Mouse (Mus musculus): Measurements from ENCODE around the gene Zfp451. TPM values are rescaled to one million over a fixed set of nuclear protein-coding genes. Genes with fewer than 3 reads are reported as not detected.

Gene Zfp451
- polyA plus RNA-seq, 1 experiment from 2014 or later: 25.5 TPM

DNA sequence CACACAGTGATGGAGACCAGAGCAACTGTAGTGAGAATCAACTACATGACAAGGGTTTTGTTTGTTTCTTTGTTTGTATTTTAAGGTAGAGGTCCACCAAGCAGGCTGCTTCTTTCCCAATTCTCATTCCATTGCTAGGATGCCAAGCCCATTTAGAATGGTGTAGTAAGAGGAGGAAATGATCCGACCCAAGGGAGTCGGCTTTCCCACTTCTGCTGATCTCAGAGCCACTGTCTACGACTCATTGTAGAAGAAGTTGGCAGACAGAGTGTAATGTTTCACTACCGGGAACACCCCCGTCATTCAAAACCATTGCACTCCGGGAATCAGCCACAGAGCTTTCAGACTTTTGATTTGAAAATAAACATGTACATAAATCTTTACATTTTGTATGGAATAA is 89.9 kb downstream of the Zfp451 start:
- CTCF ChIA-PET: no interaction called here
- POLR2A ChIA-PET: no interaction called here
- no peak for TF ChIP-seq CTCF (IDR thresholded peaks at IDR 0.05)
- no peak for DNase-seq (ENCODE audit: low read depth, low spot score)
- H3K27me3 ChIP-seq: no peaks in the 10 kb centered on the region
- ATAC-seq: peak; percentile 45
- in situ Hi-C loops (cut with MboI; ENCODE audit: low pct_unique_long_range_greater_than_20kb): no loop called here

DNA sequence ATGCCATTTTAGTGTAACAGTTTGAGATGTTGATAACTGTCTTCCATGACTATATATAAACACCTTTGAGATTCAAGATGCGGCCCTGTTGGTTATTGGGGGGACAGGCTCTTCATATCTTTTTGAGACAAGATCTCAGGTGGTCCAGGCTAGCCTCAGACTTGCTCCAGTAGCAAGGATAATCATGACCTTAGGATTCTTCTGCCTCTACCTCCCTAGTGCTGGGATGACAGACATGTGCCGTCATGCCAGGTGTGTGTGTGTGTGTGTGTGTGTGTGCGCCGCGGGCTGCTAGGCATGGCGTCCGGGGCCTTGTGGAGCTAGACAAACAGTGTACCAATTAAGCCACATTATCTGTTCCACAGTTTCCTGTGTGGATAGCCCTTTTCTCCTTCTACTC is 93.4 kb downstream of the Zfp451 start:
- TF ChIP-seq CTCF (IDR thresholded peaks at IDR 0.05): no peak
- CTCF ChIA-PET: interaction anchor here (1.2 kb wide), 1 partner anchor 18 kb away, joined by 4 read pairs; no protein-coding TSS in a partner anchor
- in situ Hi-C loops (cut with MboI; ENCODE audit: low pct_unique_long_range_greater_than_20kb): no loop called here
- ATAC-seq (no peak), DNase-seq (ENCODE audit: low read depth, low spot score) (no peak)
- H3K27me3 ChIP-seq: no peaks in the 10 kb centered on the region
- POLR2A ChIA-PET: no interaction called here

DNA sequence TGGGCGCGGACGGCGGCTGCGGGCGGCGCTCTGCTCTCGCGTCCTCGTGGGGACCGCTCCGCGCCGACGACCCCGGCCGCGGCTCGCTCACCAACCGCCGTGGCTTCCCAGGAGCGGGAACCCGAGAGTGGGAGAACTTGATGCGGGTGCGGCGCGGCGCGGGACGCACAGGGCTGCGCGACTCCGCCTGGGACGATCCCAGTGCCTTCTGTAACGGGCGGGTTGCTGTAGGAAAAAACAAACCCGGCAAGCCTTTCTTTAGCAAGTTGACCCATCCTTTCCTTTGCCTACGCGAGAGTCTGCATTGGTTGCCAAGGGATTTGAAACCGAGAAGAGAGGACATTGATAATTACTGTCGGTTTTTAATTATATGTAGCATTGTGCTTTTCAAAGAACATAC is 94.2 kb downstream of the Zfp451 start:
- ATAC-seq (peak; percentile 55), DNase-seq (ENCODE audit: low read depth, low spot score) (no peak)
- no peak for TF ChIP-seq CTCF (IDR thresholded peaks at IDR 0.05)
- POLR2A ChIA-PET: no interaction called here
- CTCF ChIA-PET: no interaction called here
- H3K27me3 ChIP-seq: no peaks in the 10 kb centered on the region
- in situ Hi-C loops (cut with MboI; ENCODE audit: low pct_unique_long_range_greater_than_20kb): no loop called here

DNA sequence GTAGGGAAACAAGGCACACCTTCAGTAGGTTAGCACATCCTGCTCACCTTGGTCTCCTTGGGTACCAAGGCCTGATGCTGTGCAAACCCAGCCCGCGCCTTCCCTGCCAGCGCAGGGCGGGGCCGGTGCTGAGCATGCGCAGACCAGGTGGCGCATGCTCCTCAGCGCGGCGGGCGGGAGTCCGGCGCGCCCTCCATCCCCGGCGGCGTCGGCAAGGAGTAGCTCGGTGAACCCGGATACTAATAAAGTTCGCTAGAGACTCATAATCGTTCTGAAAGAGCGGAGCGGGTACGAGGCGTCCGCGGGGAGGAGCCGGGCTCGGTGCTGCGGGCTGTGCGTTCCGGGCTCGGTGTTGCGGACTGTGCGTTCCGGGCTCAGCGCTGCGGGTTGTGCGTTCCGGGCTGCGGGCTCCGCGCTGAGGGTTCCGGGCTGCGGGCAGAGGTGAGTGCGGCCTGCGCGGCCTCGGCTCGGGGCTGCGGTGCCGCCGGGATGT is 94.6 kb downstream of the Zfp451 start, which contains the start of gene Rab23:
TSS of gene Rab23 (plus strand) at position 155 of the 493 bp plus-strand sequence.
- POLR2A ChIA-PET: no interaction called here

DNA sequence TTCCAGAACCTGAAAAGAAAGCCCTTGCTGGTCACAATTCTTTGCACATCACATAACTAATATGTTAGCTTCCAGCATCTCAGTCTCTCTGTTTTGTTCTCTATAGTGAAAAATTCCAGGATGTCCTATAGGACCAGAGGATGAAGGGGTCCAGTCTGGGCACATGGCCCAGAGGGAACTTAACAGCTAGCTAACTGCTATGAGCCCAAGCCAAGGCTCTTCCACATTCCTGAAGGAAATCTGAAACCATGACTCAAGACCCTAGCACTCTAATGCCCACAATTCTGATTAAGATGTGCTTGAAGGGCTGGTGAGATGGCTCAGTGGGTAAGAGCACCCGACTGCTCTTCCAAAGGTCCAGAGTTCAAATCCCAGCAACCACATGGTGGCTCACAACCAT is 96.8 kb downstream of the Zfp451 start:
- H3K27me3 ChIP-seq: no peaks in the 10 kb centered on the region
- no peak for ATAC-seq
- TF ChIP-seq CTCF (IDR thresholded peaks at IDR 0.05): no peak
- in situ Hi-C loops (cut with MboI; ENCODE audit: low pct_unique_long_range_greater_than_20kb): no loop called here
- no peak for DNase-seq (ENCODE audit: low read depth, low spot score)
- POLR2A ChIA-PET: no interaction called here
- CTCF ChIA-PET: interaction anchor here (1.2 to 1.4 kb wide), 3 partner anchors 9 to 23 kb away, joined by 3 to 4 read pairs (median 3); no protein-coding TSS in a partner anchor

More for the DNA sequence above, 94.6 kb downstream of the Zfp451 start, which contains the start of gene Rab23:
- peak; percentile 86 for ATAC-seq
- no peak for DNase-seq (ENCODE audit: low read depth, low spot score)
- no peaks in the 10 kb centered on the region for H3K27me3 ChIP-seq
- TF ChIP-seq CTCF (IDR thresholded peaks at IDR 0.05): no peak
- in situ Hi-C loops (cut with MboI; ENCODE audit: low pct_unique_long_range_greater_than_20kb): no loop called here
- CTCF ChIA-PET: no interaction called here

DNA sequence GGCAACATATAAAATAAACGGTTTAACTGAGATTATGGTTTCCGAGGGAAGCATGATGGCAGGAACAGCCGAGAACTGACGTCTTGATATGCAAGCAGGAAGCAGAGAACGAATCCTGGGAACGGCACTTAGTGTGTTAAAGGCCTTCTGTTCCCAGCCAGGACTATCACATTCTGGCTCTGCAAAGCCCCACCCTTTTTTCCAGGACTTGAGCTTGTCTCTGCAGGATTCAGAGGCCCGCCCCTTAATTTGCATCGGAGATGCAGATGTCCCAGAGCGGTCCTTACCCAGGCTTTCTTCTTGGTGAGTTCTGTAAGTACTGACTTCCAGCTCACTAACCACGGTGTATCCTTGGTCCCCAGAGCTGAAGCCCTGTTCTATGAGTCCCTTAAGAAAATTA is 99.6 kb downstream of the Zfp451 start:
- ChIA-PET CTCF (no interaction called here), POLR2A (no interaction called here)
- ATAC-seq: no peak
- no peak for TF ChIP-seq CTCF (IDR thresholded peaks at IDR 0.05)
- no peaks in the 10 kb centered on the region for H3K27me3 ChIP-seq
- in situ Hi-C loops (cut with MboI; ENCODE audit: low pct_unique_long_range_greater_than_20kb): no loop called here
- DNase-seq (ENCODE audit: low read depth, low spot score): no peak

DNA sequence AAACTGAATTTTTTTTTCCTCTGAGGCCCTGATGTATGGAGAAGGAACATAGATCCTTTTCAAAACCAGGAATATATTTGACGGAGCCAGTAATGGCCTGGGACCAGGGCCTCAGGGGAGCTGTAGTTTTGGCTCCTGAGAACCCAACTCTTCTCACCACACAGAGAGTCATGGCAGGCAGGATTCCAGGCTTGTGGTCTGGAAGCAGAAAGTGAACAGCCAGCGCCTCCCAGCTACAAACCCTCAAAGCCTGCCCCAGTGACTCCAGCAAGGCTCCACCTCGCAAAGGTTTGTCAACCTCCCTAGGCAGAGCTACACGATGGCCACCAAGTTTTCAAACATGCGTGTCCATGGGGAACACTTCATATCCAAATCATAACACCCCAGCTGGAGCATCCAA is 102.4 kb downstream of the Zfp451 start:
- POLR2A ChIA-PET: no interaction called here
- ATAC-seq (no peak), DNase-seq (ENCODE audit: low read depth, low spot score) (no peak)
- no peaks in the 10 kb centered on the region for H3K27me3 ChIP-seq
- CTCF ChIA-PET: interaction anchor here (0.7 kb wide), 1 partner anchor 14 kb away, joined by 3 read pairs; no protein-coding TSS in a partner anchor
- in situ Hi-C loops (cut with MboI; ENCODE audit: low pct_unique_long_range_greater_than_20kb): no loop called here
- TF ChIP-seq CTCF (IDR thresholded peaks at IDR 0.05): no peak

Other genes starting within 250 kb of the Zfp451 start
- 16.8 TPM for gene Prim2, start 144.8 kb downstream of the Zfp451 start, polyA plus RNA-seq (2021)
- 23.3 TPM for gene Rab23, start 94.7 kb downstream of the Zfp451 start, polyA plus RNA-seq (2021)
- gene Bag2, start 56.8 kb downstream of the Zfp451 start, polyA plus RNA-seq (2021): 194 TPM
- gene Bend6, start 93.2 kb upstream of the Zfp451 start, polyA plus RNA-seq (2021): 3.5 TPM
- gene Dst, start 93.6 kb upstream of the Zfp451 start, polyA plus RNA-seq (2021): 176 TPM